Mouse (Mus musculus) myocyte (in vitro differentiated cells): ENCODE measurements around the gene Tek. TPM values are rescaled to one million over a fixed set of nuclear protein-coding genes. Genes with fewer than 3 reads are reported as not detected.
"Not testable (repeated sequence)": the region's sequence is repeated elsewhere in the genome, so short reads cannot be mapped to it uniquely, and the experiment has no call there.

Experiments
- H3K27me3 ChIP-seq: one replicate; pipeline ENCODE4 v1.6.1; 2011; ENCODE audit not compliant: control insufficient read depth, insufficient read depth, insufficient read length
- H3K36me3 ChIP-seq: one replicate; pipeline ENCODE4 v1.6.1; 2011; ENCODE audit not compliant: control insufficient read depth, insufficient read depth
- H3K4me2 ChIP-seq: one replicate; pipeline ENCODE4 v1.6.1; 2011; ENCODE audit warnings: low read depth, control low read depth
- H3K4me3 ChIP-seq: one replicate; pipeline ENCODE4 v1.5.1; 2011; ENCODE audit warnings: mild to moderate bottlenecking, control low read depth, moderate library complexity
- H3K79me2 ChIP-seq: one replicate; pipeline ENCODE4 v1.6.1; 2011; ENCODE audit not compliant: control insufficient read depth, insufficient read depth
- H3ac ChIP-seq: one replicate; pipeline ENCODE4 v1.6.1; 2011; ENCODE audit not compliant: control insufficient read depth, insufficient read length
- CEBPB ChIP-seq: IDR thresholded peaks from 2 replicates; pipeline ENCODE4 v1.6.1; 2011; ENCODE audit warnings: mild to moderate bottlenecking, moderate library complexity; ENCODE audit not compliant: poor library complexity, insufficient read depth, severe bottlenecking
- E2F4 ChIP-seq: IDR thresholded peaks from one replicate; pipeline ENCODE4 v1.6.1; 2011; ENCODE audit warnings: mild to moderate bottlenecking, control low read depth, moderate library complexity; ENCODE audit not compliant: insufficient read depth
- MAX ChIP-seq: IDR thresholded peaks from one replicate; pipeline ENCODE4 v1.6.1; 2011; ENCODE audit warnings: low read depth, mild to moderate bottlenecking, control low read depth
- MYOD1 ChIP-seq, 3 experiments: IDR thresholded peaks; one replicate each; pipeline ENCODE4 v1.6.1; 2011; ENCODE audit warnings: control low read depth in 2 of 3, low read depth in 2 of 3, mild to moderate bottlenecking in 2 of 3, moderate library complexity in 1 of 3; ENCODE audit not compliant: insufficient read length in 2 of 3, control insufficient read depth in 1 of 3
- MYOG ChIP-seq, 3 experiments: IDR thresholded peaks; one replicate each; pipeline ENCODE4 v1.6.1; 2011; ENCODE audit warnings: control low read depth in 2 of 3, low read depth in 2 of 3, mild to moderate bottlenecking in 2 of 3; ENCODE audit not compliant: insufficient read length in 2 of 3, control insufficient read depth in 1 of 3, insufficient read depth in 1 of 3
- POLR2A ChIP-seq: IDR thresholded peaks from one replicate; pipeline ENCODE4 v1.6.1; 2011; ENCODE audit warnings: low read depth, mild to moderate bottlenecking, control low read depth, moderate library complexity; ENCODE audit not compliant: insufficient read length
- POLR2AphosphoS2 ChIP-seq: IDR thresholded peaks from one replicate; pipeline ENCODE4 v1.6.1; 2011; ENCODE audit warnings: low read depth, control low read depth; ENCODE audit not compliant: insufficient read length
- REST ChIP-seq: IDR thresholded peaks from one replicate; pipeline ENCODE4 v1.6.1; 2011; ENCODE audit warnings: mild to moderate bottlenecking, control low read depth, moderate library complexity; ENCODE audit not compliant: insufficient read depth, insufficient read length
- SRF ChIP-seq: IDR thresholded peaks from one replicate; pipeline ENCODE4 v1.6.1; 2011; ENCODE audit warnings: low read depth; ENCODE audit not compliant: control insufficient read depth, insufficient read length
- TCF12 ChIP-seq: IDR thresholded peaks from one replicate; pipeline ENCODE4 v1.6.1; 2011; ENCODE audit warnings: mild to moderate bottlenecking, control low read depth; ENCODE audit not compliant: poor library complexity, insufficient read depth, severe bottlenecking
- TCF3 ChIP-seq: IDR thresholded peaks from one replicate; pipeline ENCODE4 v1.6.1; 2011; ENCODE audit warnings: low read depth, control low read depth; ENCODE audit not compliant: insufficient read length
- USF1 ChIP-seq: IDR thresholded peaks from one replicate; pipeline ENCODE4 v1.6.1; 2011; ENCODE audit warnings: low read depth, mild to moderate bottlenecking, control low read depth, moderate library complexity
- polyA plus RNA-seq: library from polyadenylated mRNA; unstranded; fragments of >200 nt; fragmentation: generic; extraction: Trizol; gene quantifications from one replicate; pipeline ENCODE4 v1.2.1, GENCODE M21; 2012; ENCODE audit warnings: missing spikeins

Gene Tek
- polyA plus RNA-seq: 0.05 TPM

DNA sequence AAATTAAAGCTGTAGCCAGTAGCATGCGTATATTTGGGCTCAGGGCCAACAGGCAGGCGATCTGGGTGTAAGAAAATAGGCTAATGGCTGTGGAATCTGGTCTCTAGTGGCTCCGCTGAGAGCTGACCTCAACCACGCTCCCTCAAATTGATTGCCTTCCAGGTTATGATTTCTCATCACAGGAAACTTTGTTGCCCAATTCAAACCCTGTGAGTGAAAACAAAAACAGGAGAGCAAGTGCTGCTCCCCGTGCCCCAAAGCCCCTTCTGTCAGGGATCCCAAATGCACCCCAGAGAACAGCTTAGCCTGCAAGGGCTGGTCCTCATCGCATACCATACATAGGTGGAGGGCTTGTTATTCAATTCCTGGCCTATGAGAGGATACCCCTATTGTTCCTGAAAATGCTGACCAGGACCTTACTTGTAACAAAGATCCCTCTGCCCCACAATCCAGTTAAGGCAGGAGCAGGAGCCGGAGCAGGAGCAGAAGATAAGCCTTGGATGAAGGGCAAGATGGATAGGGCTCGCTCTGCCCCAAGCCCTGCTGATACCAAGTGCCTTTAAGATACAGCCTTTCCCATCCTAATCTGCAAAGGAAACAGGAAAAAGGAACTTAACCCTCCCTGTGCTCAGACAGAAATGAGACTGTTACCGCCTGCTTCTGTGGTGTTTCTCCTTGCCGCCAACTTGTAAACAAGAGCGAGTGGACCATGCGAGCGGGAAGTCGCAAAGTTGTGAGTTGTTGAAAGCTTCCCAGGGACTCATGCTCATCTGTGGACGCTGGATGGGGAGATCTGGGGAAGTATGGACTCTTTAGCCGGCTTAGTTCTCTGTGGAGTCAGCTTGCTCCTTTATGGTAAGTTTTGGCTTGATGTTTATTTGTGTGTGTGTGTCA, at the start of gene Tek:
Gene Tek (plus strand): TSS at position 452 of the 894 bp plus-strand sequence.
- H3K36me3 ChIP-seq: no peaks in the 10 kb centered on the region
- H3K4me3 ChIP-seq: no peak within 1 kb of the TSS
- no peaks in the 10 kb centered on the region for H3K27me3 ChIP-seq
- no peaks in the 10 kb centered on the region for H3K79me2 ChIP-seq
- no peak within 1 kb of the TSS for H3ac ChIP-seq
- peak within 1 kb of the TSS; percentile 0 for H3K4me2 ChIP-seq
- TF ChIP-seq TCF3: no peak
- TF ChIP-seq USF1: no peak
- TF ChIP-seq CEBPB: no peak
- no peak for TF ChIP-seq MYOD1 (IDR thresholded peaks at IDR 0.05; ENCODE audit: control insufficient read depth in 1 of 3, insufficient read length in 2 of 3, low read depth in 2 of 3)
- no peak for TF ChIP-seq REST
- TF ChIP-seq MAX: no peak
- TF ChIP-seq MYOG (IDR thresholded peaks at IDR 0.05; ENCODE audit: control insufficient read depth in 1 of 3, insufficient read depth in 1 of 3, insufficient read length in 2 of 3, low read depth in 2 of 3): no peak
- TF ChIP-seq POLR2AphosphoS2: no peak
- no peak for TF ChIP-seq SRF
- no peak for TF ChIP-seq E2F4
- no peak for TF ChIP-seq POLR2A
- no peak for TF ChIP-seq TCF12

DNA sequence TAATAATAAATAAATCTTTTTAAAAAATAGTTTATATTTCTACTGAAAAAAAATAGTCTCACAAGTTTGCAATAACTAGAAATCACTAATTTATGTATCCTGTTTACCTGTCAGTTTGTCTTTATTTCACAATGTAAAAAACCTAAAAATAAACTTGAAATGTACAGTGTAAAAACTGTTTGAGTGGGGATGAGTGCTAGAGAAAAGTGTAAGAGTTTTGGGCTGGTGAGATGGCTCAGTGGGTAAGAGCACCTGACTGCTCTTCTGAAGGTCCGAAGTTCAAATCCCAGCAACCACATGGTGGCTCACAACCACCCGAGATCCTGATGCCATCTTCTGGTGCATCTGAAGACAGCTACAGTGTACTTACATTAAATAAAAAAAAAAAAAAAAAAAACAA, 49.3 kb upstream of the Tek start:
- H3ac ChIP-seq, H3K4me2 ChIP-seq, H3K79me2 ChIP-seq, H3K4me3 ChIP-seq, H3K27me3 ChIP-seq: not testable (repeated sequence)
- peaks cover 25% of the 10 kb centered on the region for H3K36me3 ChIP-seq

DNA sequence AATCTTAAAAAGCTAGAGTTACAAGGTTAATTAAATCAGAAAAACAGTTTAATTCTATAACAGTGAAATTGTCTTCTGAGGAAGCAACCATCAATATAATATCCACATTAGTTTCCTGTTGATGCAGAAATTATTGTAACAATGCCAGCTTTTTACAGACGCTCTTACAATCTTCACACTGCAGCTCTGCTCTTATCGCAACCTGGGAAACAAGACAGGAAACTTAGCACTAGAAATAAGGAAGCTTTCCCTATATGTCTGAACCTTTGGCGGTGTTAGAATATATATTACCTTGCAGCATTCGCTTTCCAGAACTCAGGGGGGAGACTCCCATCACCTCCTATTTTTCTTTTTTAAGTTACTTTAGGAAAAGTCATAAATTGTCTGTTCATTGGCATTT, 48.0 kb upstream of the Tek start:
- no peaks in the 10 kb centered on the region for H3K27me3 ChIP-seq
- TF ChIP-seq TCF12 (no peak), POLR2AphosphoS2 (no peak), POLR2A (no peak), E2F4 (no peak), MYOG (IDR thresholded peaks at IDR 0.05; ENCODE audit: control insufficient read depth in 1 of 3, insufficient read depth in 1 of 3, insufficient read length in 2 of 3, low read depth in 2 of 3) (no peak), MYOD1 (IDR thresholded peaks at IDR 0.05; ENCODE audit: control insufficient read depth in 1 of 3, insufficient read length in 2 of 3, low read depth in 2 of 3) (no peak), MAX (no peak), CEBPB (no peak), SRF (no peak), REST (no peak)
- no peak overlapping the region for H3K4me3 ChIP-seq
- H3K4me2 ChIP-seq: no peak overlapping the region
- no peaks in the 10 kb centered on the region for H3K79me2 ChIP-seq
- H3ac ChIP-seq: no peak overlapping the region
- peaks cover 23% of the 10 kb centered on the region for H3K36me3 ChIP-seq

DNA sequence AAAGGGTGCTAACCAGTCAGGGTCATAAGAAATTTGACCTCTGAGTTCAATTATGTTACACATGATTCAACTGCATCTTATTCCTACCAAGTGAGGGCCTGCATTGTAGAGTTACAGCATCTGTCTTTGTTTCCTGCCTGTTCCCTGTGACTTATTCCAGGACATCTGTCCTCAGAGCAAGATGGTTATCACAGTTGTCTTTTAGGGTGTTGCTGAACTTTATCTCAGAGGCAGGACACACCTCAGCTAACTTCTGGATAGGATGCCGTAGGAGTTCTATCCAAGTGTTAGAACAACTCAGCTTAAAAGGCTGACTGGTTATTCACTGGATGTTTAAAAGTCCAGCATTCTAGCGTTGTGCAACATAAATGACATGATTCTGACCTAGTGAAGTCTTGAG, 46.9 kb upstream of the Tek start:
- TF ChIP-seq MYOD1 (IDR thresholded peaks at IDR 0.05; ENCODE audit: control insufficient read depth in 1 of 3, insufficient read length in 2 of 3, low read depth in 2 of 3): no peak
- no peak for TF ChIP-seq POLR2AphosphoS2
- no peak for TF ChIP-seq MYOG (IDR thresholded peaks at IDR 0.05; ENCODE audit: control insufficient read depth in 1 of 3, insufficient read depth in 1 of 3, insufficient read length in 2 of 3, low read depth in 2 of 3)
- TF ChIP-seq TCF12: no peak
- no peak for TF ChIP-seq POLR2A
- H3K4me2 ChIP-seq: no peak overlapping the region
- no peaks in the 10 kb centered on the region for H3K79me2 ChIP-seq
- H3ac ChIP-seq: no peak overlapping the region
- H3K27me3 ChIP-seq: no peaks in the 10 kb centered on the region
- peaks cover 17% of the 10 kb centered on the region for H3K36me3 ChIP-seq
- H3K4me3 ChIP-seq: no peak overlapping the region

DNA sequence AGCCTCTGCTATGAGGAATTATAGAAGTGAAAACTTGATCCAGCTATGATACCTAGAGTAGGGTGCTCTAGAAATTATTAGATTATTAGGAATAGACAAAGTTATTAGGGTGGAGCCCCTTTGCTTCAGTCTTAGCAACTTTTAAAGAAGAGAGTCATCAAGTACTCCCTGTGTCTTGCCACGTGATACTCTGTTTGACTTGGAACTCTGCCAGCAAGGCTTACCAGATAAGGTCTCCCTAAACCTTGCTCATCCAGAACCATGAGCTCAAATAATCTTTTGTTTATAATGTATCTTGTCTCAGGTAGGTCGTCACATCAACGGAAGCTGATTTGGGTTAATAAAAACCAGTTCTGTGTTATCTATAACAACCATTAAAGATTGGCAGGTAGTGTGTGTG, 42.7 kb upstream of the Tek start:
- Histone ChIP-seq H3K36me3 (peaks cover 5% of the 10 kb centered on the region), H3K4me3 (no peak overlapping the region), H3K79me2 (no peaks in the 10 kb centered on the region), H3K4me2 (no peak overlapping the region), H3K27me3 (no peaks in the 10 kb centered on the region), H3ac (no peak overlapping the region)
- TF ChIP-seq MYOG (IDR thresholded peaks at IDR 0.05; ENCODE audit: control insufficient read depth in 1 of 3, insufficient read depth in 1 of 3, insufficient read length in 2 of 3, low read depth in 2 of 3): no peak
- no peak for TF ChIP-seq MAX
- TF ChIP-seq REST: no peak
- TF ChIP-seq TCF12: no peak
- no peak for TF ChIP-seq E2F4
- TF ChIP-seq SRF: no peak
- no peak for TF ChIP-seq CEBPB
- TF ChIP-seq USF1: no peak
- no peak for TF ChIP-seq MYOD1 (IDR thresholded peaks at IDR 0.05; ENCODE audit: control insufficient read depth in 1 of 3, insufficient read length in 2 of 3, low read depth in 2 of 3)
- no peak for TF ChIP-seq POLR2AphosphoS2
- TF ChIP-seq TCF3: no peak
